Mouse (Mus musculus): ENCODE measurements around the gene Dgkd. TPM values are rescaled to one million over a fixed set of nuclear protein-coding genes. Genes with fewer than 3 reads are reported as not detected.

The Dgkd gene
- total and polyA plus RNA-seq, 3 experiments: 29.5 to 135 (median 39.5) TPM

GRCm38 (mm10) chr1:87849278-87849677 is 3.8 kb upstream of the Dgkd start:
- peak overlapping the region; percentile 33 for H3K27ac ChIP-seq (ENCODE audit: control insufficient read depth, low read depth, low read length)
- H3K9ac ChIP-seq (ENCODE audit: control insufficient read depth, low read depth, low read length, poor library complexity, severe bottlenecking): peak overlapping the region; percentile 6; the same call in 1 of the 2 replicates
- peak; percentile 51 for DNase-seq (ENCODE audit: low read depth, low spot score)
- H3K4me1 ChIP-seq (ENCODE audit: control insufficient read depth in 1 of 2, insufficient read depth in 2 of 2, low read length in 2 of 2): peaks cover 29% of the 10 kb centered on the region in 2 experiments
- H3K79me2 ChIP-seq (ENCODE audit: control insufficient read depth, insufficient read depth, low read length, poor library complexity): peaks cover 12% of the 10 kb centered on the region
- H3K27me3 ChIP-seq (ENCODE audit: control insufficient read depth in 1 of 2, insufficient read depth in 2 of 2, low read length in 2 of 2): no peaks in the 10 kb centered on the region
- peaks cover 0 to 24% of the 10 kb centered on the region in 2 experiments; a peak in 2 of 4 replicates for H3K36me3 ChIP-seq (ENCODE audit: control insufficient read depth in 1 of 2, insufficient read depth in 2 of 2, low read length in 2 of 2)
- H3K4me3 ChIP-seq (ENCODE audit: control insufficient read depth in 1 of 2, insufficient read depth in 1 of 2, low read depth in 2 of 2, low read length in 2 of 2): no peak overlapping the region; a peak in 1 of 4 replicates
- TF ChIP-seq MXI1 (IDR thresholded peaks at IDR 0.05; ENCODE audit: low read depth, low read length) (peak; percentile 55; the same call in 1 of the 2 replicates), MAX (IDR thresholded peaks at IDR 0.05; ENCODE audit: low read length) (peak; percentile 48; the same call in 1 of the 2 replicates), TCF12 (IDR thresholded peaks at IDR 0.05; ENCODE audit: low read depth, low read length) (0 out of 2 replicates have a peak, but pooled peaks have one; percentile 4), MYC (IDR thresholded peaks at IDR 0.05; ENCODE audit: low read depth, low read length) (no peak), ZNF384 (IDR thresholded peaks at IDR 0.05; ENCODE audit: low read depth, low read length) (no peak), KAT2A (conservative IDR thresholded peaks at IDR 0.05; ENCODE audit: low read depth, low read length) (no peak), BHLHE40 (IDR thresholded peaks at IDR 0.05; ENCODE audit: borderline replicate concordance, low read depth, low read length) (0 out of 2 replicates have a peak, but pooled peaks have one; percentile 23), USF1 (IDR thresholded peaks at IDR 0.05; ENCODE audit: low read depth, low read length) (peak; percentile 72), GATA1 (IDR thresholded peaks at IDR 0.05; ENCODE audit: low read depth, low read length) (peak; percentile 26)
- no peaks in the 10 kb centered on the region for H3K9me3 ChIP-seq (replicated peaks; ENCODE audit: insufficient read depth, low read length)

DNA sequence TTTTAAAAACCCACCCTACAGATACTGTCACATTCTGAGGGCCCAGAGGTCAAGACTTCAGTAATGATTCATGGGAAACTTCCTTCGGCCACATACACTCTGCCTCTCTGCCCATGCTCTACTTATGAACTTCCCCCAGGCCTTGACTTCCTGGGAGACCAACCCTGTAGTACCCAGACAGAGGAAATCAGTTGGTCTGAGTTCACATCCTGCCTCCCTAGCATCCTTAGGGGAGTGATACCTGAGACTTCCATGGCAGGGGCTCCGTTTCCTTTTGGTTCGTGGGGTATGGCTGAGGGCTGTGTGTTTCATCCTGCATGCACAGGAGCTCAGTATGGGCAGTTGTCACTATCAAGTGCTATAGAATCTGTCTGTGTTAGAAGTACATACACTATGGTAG is 1.7 kb upstream of the Dgkd start:
- Histone ChIP-seq H3K4me1 (ENCODE audit: control insufficient read depth in 1 of 2, insufficient read depth in 2 of 2, low read length in 2 of 2) (peaks cover 30 to 40% of the 10 kb centered on the region in 2 experiments), H3K27me3 (ENCODE audit: control insufficient read depth in 1 of 2, insufficient read depth in 2 of 2, low read length in 2 of 2) (no peaks in the 10 kb centered on the region), H3K27ac (ENCODE audit: control insufficient read depth, low read depth, low read length) (no peak overlapping the region), H3K79me2 (ENCODE audit: control insufficient read depth, insufficient read depth, low read length, poor library complexity) (peaks cover 29% of the 10 kb centered on the region), H3K9ac (ENCODE audit: control insufficient read depth, low read depth, low read length, poor library complexity, severe bottlenecking) (no peak overlapping the region), H3K9me3 (replicated peaks; ENCODE audit: insufficient read depth, low read length) (no peaks in the 10 kb centered on the region), H3K36me3 (ENCODE audit: control insufficient read depth in 1 of 2, insufficient read depth in 2 of 2, low read length in 2 of 2) (peaks cover 0 to 35% of the 10 kb centered on the region in 2 experiments; a peak in 2 of 4 replicates), H3K4me3 (ENCODE audit: control insufficient read depth in 1 of 2, insufficient read depth in 1 of 2, low read depth in 2 of 2, low read length in 2 of 2) (no peak overlapping the region)
- no peak for DNase-seq (ENCODE audit: low read depth, low spot score)
- TF ChIP-seq USF1 (IDR thresholded peaks at IDR 0.05; ENCODE audit: low read depth, low read length): no peak
- no peak for TF ChIP-seq MYC (IDR thresholded peaks at IDR 0.05; ENCODE audit: low read depth, low read length)
- TF ChIP-seq MXI1 (IDR thresholded peaks at IDR 0.05; ENCODE audit: low read depth, low read length): no peak
- TF ChIP-seq GABPA (IDR thresholded peaks at IDR 0.05; ENCODE audit: low read depth, low read length): no peak
- no peak for TF ChIP-seq UBTF (IDR thresholded peaks at IDR 0.05; ENCODE audit: borderline replicate concordance, insufficient read depth, low read depth, low read length)
- no peak for TF ChIP-seq CHD2 (IDR thresholded peaks at IDR 0.05; ENCODE audit: low read length)
- TF ChIP-seq MAFK (IDR thresholded peaks at IDR 0.05; ENCODE audit: borderline replicate concordance, low read depth, low read length): no peak
- TF ChIP-seq USF2 (IDR thresholded peaks at IDR 0.05; ENCODE audit: borderline replicate concordance in 1 of 2, insufficient read depth in 1 of 2, low read depth in 1 of 2, low read length in 2 of 2): no peak
- TF ChIP-seq KAT2A (conservative IDR thresholded peaks at IDR 0.05; ENCODE audit: low read depth, low read length): no peak
- no peak for TF ChIP-seq JUND (IDR thresholded peaks at IDR 0.05; ENCODE audit: low read depth, low read length)
- no peak for TF ChIP-seq CTCF (IDR thresholded peaks at IDR 0.05 in 2 of 3, conservative IDR thresholded peaks at IDR 0.05 in 1 of 3; ENCODE audit: control insufficient read depth in 1 of 3, insufficient read depth in 1 of 3, low read depth in 2 of 3, low read length in 3 of 3, poor library complexity in 1 of 3, severe bottlenecking in 1 of 3)
- TF ChIP-seq ETS1 (IDR thresholded peaks at IDR 0.05; ENCODE audit: low read depth, low read length): no peak
- TF ChIP-seq POLR2AphosphoS5 (IDR thresholded peaks at IDR 0.05; ENCODE audit: borderline replicate concordance, low read depth, low read length): no peak
- no peak for TF ChIP-seq NRF1 (IDR thresholded peaks at IDR 0.05; ENCODE audit: insufficient read depth, low read depth, low read length, poor library complexity, severe bottlenecking)
- no peak for TF ChIP-seq POLR2AphosphoS2 (IDR thresholded peaks at IDR 0.05; ENCODE audit: low read length)
- no peak for TF ChIP-seq MEF2A (IDR thresholded peaks at IDR 0.05; ENCODE audit: extremely low read depth, insufficient replicate concordance, low read depth, low read length, poor library complexity, severe bottlenecking)
- TF ChIP-seq ELF1 (IDR thresholded peaks at IDR 0.05; ENCODE audit: low read depth, low read length): no peak
- TF ChIP-seq TAL1 (IDR thresholded peaks at IDR 0.05; ENCODE audit: low read length): no peak
- no peak for TF ChIP-seq RCOR1 (IDR thresholded peaks at IDR 0.05; ENCODE audit: low read depth, low read length)

All from MEL (cell line).